In the genomic region with DNA sequence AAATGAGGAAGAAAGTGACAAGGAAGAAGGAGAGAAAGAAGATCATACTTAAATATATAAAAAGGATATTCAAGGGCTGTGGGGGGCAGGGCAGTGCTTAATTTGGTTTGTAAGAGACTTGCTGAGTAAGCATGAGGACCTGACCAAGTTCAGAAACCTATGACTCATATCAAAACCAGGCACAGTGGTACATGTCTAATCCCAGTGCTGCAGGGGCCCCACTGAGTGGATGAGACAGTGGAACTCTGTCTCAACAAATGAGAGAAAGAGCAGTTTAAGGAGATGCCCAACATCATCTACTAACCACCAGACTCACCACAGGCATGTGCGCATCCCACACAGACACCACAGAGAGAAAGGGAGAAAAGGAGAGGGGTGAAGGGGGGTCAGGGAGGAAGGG, we compare ENCODE assay signal across 30 mouse cellular contexts. TPM values are rescaled to one million over a fixed set of nuclear protein-coding genes. Genes with fewer than 3 reads are reported as not detected.
DNase-seq lines count a peak whose midpoint lies in the region; ATAC-seq and TF ChIP-seq lines count a peak whose summit lies in the region.
"Had no signal": no experiment of that assay in that cellular context is flagged by ENCODE, and none has a peak within 500 bp of the region (broad histone marks: within the 10 kb centered on the region; RNA-seq: fewer than 3 reads in every experiment).

No protein-coding gene starts in this region.

- peaks cover 4% of the 10 kb centered on the region; the same call in 1 of the 2 replicates for H3K36me3 ChIP-seq in forebrain, embryonic 15.5 days
- no peaks in the 10 kb centered on the region for H3K36me3 ChIP-seq in forebrain, postnatal 0 days (ENCODE audit: insufficient read depth)
- H3K36me3 ChIP-seq in CH12.LX (replicated peaks in 1 of 2; ENCODE audit: control insufficient read depth in 1 of 2, insufficient read depth in 1 of 2, low read length in 1 of 2): no peaks in the 10 kb centered on the region
- H3K36me3 ChIP-seq in embryonic facial prominence, embryonic 15.5 days: no peaks in the 10 kb centered on the region
- H3K36me3 ChIP-seq: embryonic facial prominence, embryonic 13.5 days; forebrain, embryonic 12.5 days; G1E; heart, embryonic 10.5 days; heart, embryonic 13.5 days had no signal

- H3K4me3 ChIP-seq in forebrain, embryonic 15.5 days: no peak overlapping the region
- no peak overlapping the region for H3K4me3 ChIP-seq in forebrain, postnatal 0 days (ENCODE audit: low read depth, low read length)
- H3K4me3 ChIP-seq in CH12.LX (replicated peaks in 1 of 3; ENCODE audit: low read depth in 2 of 3, low read length in 2 of 3, poor library complexity in 1 of 3): no peak overlapping the region
- no peak overlapping the region for H3K4me3 ChIP-seq in embryonic facial prominence, embryonic 15.5 days (replicated peaks)
- H3K4me3 ChIP-seq: embryonic facial prominence, embryonic 13.5 days; forebrain, embryonic 12.5 days; heart, adult 2 months; heart, embryonic 10.5 days; heart, embryonic 13.5 days had no signal

- no peak for DNase-seq in forebrain, postnatal 0 days
- DNase-seq in 3134 (ENCODE audit: extremely low read depth, insufficient read length, low spot score): peak; percentile 51
- peak; percentile 71 for DNase-seq in CH12.LX (ENCODE audit: extremely low read depth)
- no peak for DNase-seq in lung, postnatal 14 days
- DNase-seq: adrenal gland, adult 8-10 months; adrenal gland, postnatal 25 days; cerebellum, adult 11-12 months; cerebellum, adult 9-10 months; cerebellum, postnatal 14 days; gastrocnemius, postnatal 25 days; heart, adult 2 months; heart, postnatal 14 days; heart, postnatal 4 days; kidney, adult 2 months had no signal

- 100% methylated on average over 1 of the region's 1 CpGs for WGBS in forebrain, embryonic 15.5 days
- WGBS in forebrain, postnatal 0 days: 94% methylated on average over 1 of the region's 1 CpGs
- WGBS in embryonic facial prominence, embryonic 15.5 days: 86% methylated on average over 1 of the region's 1 CpGs

- H3K27ac ChIP-seq in forebrain, embryonic 15.5 days (replicated peaks): no peak overlapping the region
- no peak overlapping the region for H3K27ac ChIP-seq in forebrain, postnatal 0 days (ENCODE audit: low read depth, low read length)
- H3K27ac ChIP-seq in CH12.LX (ENCODE audit: insufficient read depth, low read depth): no peak overlapping the region
- H3K27ac ChIP-seq in embryonic facial prominence, embryonic 15.5 days (replicated peaks): no peak overlapping the region
- H3K27ac ChIP-seq: embryonic facial prominence, embryonic 13.5 days; forebrain, embryonic 12.5 days; heart, adult 2 months; heart, embryonic 10.5 days; heart, embryonic 13.5 days; hindbrain, embryonic 14.5 days; hindbrain, postnatal 0 days had no signal

- peaks cover 7% of the 10 kb centered on the region for H3K4me1 ChIP-seq in forebrain, embryonic 15.5 days
- H3K4me1 ChIP-seq in forebrain, postnatal 0 days (ENCODE audit: insufficient read depth): no peaks in the 10 kb centered on the region
- peaks cover 8 to 16% of the 10 kb centered on the region in 2 experiments for H3K4me1 ChIP-seq in CH12.LX (ENCODE audit: control insufficient read depth in 1 of 2, insufficient read depth in 2 of 2)
- no peaks in the 10 kb centered on the region for H3K4me1 ChIP-seq in embryonic facial prominence, embryonic 15.5 days
- H3K4me1 ChIP-seq: embryonic facial prominence, embryonic 13.5 days; forebrain, embryonic 12.5 days had no signal

- TF ChIP-seq EP300 in CH12.LX (IDR thresholded peaks at IDR 0.05; ENCODE audit: low read length): peak; percentile 61

- H3K9ac ChIP-seq in forebrain, embryonic 15.5 days (replicated peaks): no peak overlapping the region
- no peak overlapping the region for H3K9ac ChIP-seq in forebrain, postnatal 0 days
- no peak overlapping the region for H3K9ac ChIP-seq in CH12.LX (ENCODE audit: insufficient read depth, low read depth)
- H3K9ac ChIP-seq in embryonic facial prominence, embryonic 15.5 days: no peak overlapping the region
- H3K9ac ChIP-seq: embryonic facial prominence, embryonic 13.5 days; forebrain, embryonic 12.5 days; heart, embryonic 13.5 days; hindbrain, embryonic 14.5 days had no signal

- H3K79me2 ChIP-seq in CH12.LX (replicated peaks; ENCODE audit: control insufficient read depth, extremely low read depth, insufficient read depth, poor library complexity, severe bottlenecking): no peaks in the 10 kb centered on the region

- in situ Hi-C loops in CH12.LX (cut with MboI; ENCODE audit: low pct_ligation_motif_present, low pct_unique_long_range_greater_than_20kb, low sequenced_read_pairs): no loop called here

- 0 out of 2 replicates have a peak, but pooled peaks have one; percentile 47 for ATAC-seq in forebrain, embryonic 15.5 days (replicated peaks)
- no peak for ATAC-seq in forebrain, postnatal 0 days
- peak; percentile 24; the same call in 1 of the 2 replicates for ATAC-seq in embryonic facial prominence, embryonic 15.5 days (ENCODE audit: insufficient number of reproducible peaks, low FRiP score, low TSS enrichment, low read depth)
- no peak for ATAC-seq in erythroid progenitor cell, adult 5-6 weeks (replicated peaks; ENCODE audit: low FRiP score, poor library complexity, severe bottlenecking)
- ATAC-seq: activated CD4-positive, CD25-positive, alpha-beta regulatory T cell, adult 4 months; hindbrain, postnatal 0 days; intestine, postnatal 0 days had no signal

- H3K27me3 ChIP-seq in forebrain, embryonic 15.5 days: no peaks in the 10 kb centered on the region
- H3K27me3 ChIP-seq in forebrain, postnatal 0 days (ENCODE audit: insufficient read depth, low read length): no peaks in the 10 kb centered on the region
- no peaks in the 10 kb centered on the region for H3K27me3 ChIP-seq in CH12.LX (replicated peaks)
- H3K27me3 ChIP-seq in embryonic facial prominence, embryonic 15.5 days: no peaks in the 10 kb centered on the region
- H3K27me3 ChIP-seq: embryonic facial prominence, embryonic 13.5 days; heart, embryonic 13.5 days had no signal

- no peaks in the 10 kb centered on the region for H3K9me3 ChIP-seq in forebrain, embryonic 15.5 days
- no peaks in the 10 kb centered on the region for H3K9me3 ChIP-seq in forebrain, postnatal 0 days (ENCODE audit: low read length)
- no peaks in the 10 kb centered on the region for H3K9me3 ChIP-seq in CH12.LX (replicated peaks; ENCODE audit: low read length)
- H3K9me3 ChIP-seq in embryonic facial prominence, embryonic 15.5 days (replicated peaks): no peaks in the 10 kb centered on the region
- H3K9me3 ChIP-seq: embryonic facial prominence, embryonic 13.5 days; forebrain, embryonic 12.5 days; G1E; heart, embryonic 10.5 days; heart, embryonic 13.5 days had no signal

- H3K4me2 ChIP-seq in forebrain, embryonic 15.5 days (replicated peaks): no peak overlapping the region
- no peak overlapping the region for H3K4me2 ChIP-seq in forebrain, postnatal 0 days (ENCODE audit: low read depth)
- H3K4me2 ChIP-seq in CH12.LX (ENCODE audit: insufficient read depth, low read depth, poor library complexity, severe bottlenecking): no peak overlapping the region; the same call in 1 of the 2 replicates
- no peak overlapping the region for H3K4me2 ChIP-seq in embryonic facial prominence, embryonic 15.5 days (replicated peaks)
- H3K4me2 ChIP-seq: embryonic facial prominence, embryonic 13.5 days; forebrain, embryonic 12.5 days; heart, embryonic 13.5 days; hindbrain, embryonic 14.5 days had no signal

- no peak for TF ChIP-seq RAD21 in CH12.LX (IDR thresholded peaks at IDR 0.05; ENCODE audit: low read depth, low read length)

- no peak for TF ChIP-seq POLR2A in CH12.LX (IDR thresholded peaks at IDR 0.05; ENCODE audit: low read depth, low read length)

- dilution Hi-C loops in CH12.LX (cut with MboI; ENCODE audit: extremely low pct_ligation_motif_present, extremely low pct_unique_long_range_greater_than_20kb, low sequenced_read_pairs): no loop called here

- no peak for TF ChIP-seq CTCF in forebrain, postnatal 0 days (IDR thresholded peaks at IDR 0.05; ENCODE audit: low read depth)
- no peak for TF ChIP-seq CTCF in CH12.LX (conservative IDR thresholded peaks at IDR 0.05 in 1 of 2, IDR thresholded peaks at IDR 0.05 in 1 of 2; ENCODE audit: low read depth in 2 of 2, low read length in 2 of 2)

TF ChIP-seq in CH12.LX, 34 proteins besides CTCF, POLR2A, EP300 and RAD21 (continues in another document):
- TF ChIP-seq RCOR1 (conservative IDR thresholded peaks at IDR 0.05; ENCODE audit: low read depth, low read length) (0 out of 2 replicates have a peak, but pooled peaks have one; percentile 22), ETS1 (conservative IDR thresholded peaks at IDR 0.05; ENCODE audit: low read depth, low read length) (peak; percentile 61), BHLHE40 (IDR thresholded peaks at IDR 0.05; ENCODE audit: low read depth, low read length) (peak; percentile 85), MAX (IDR thresholded peaks at IDR 0.05; ENCODE audit: low read length) (peak; percentile 27; the same call in 1 of the 2 replicates), JUN (IDR thresholded peaks at IDR 0.05; ENCODE audit: insufficient read depth, low read depth, low read length) (peak; percentile 52), SIN3A (IDR thresholded peaks at IDR 0.05; ENCODE audit: low read length) (no peak), NELFE (IDR thresholded peaks at IDR 0.05; ENCODE audit: low read depth, low read length) (no peak)

RNA-seq across cellular contexts. Expression of a gene that starts 36.3 kb away (rescaled TPM):
- 13.2 and 14.7 TPM in 2 replicates for polyA plus RNA-seq in forebrain, embryonic 15.5 days (2015; fragmentation: Nextera tagmentation; extraction: Ambion mirVana)
- 19.7 and 28.9 TPM in 2 replicates for total RNA-seq in forebrain, postnatal 0 days (2014; rRNA removed)
- polyA plus RNA-seq in forebrain, postnatal 0 days (2015; fragmentation: Nextera tagmentation; extraction: Ambion mirVana): 3.7 and 4.9 TPM in 2 replicates
- not detected in 2 replicates for total RNA-seq in CH12.LX (2012; rRNA removed)
- not detected in 2 replicates for total RNA-seq in CH12.LX (2014; rRNA removed)
- not detected in 2 replicates for polyA plus RNA-seq in CH12.LX (2012; ENCODE audit: insufficient read length, low read depth)
- 2.7 and 3.2 TPM in 2 replicates for polyA plus RNA-seq in embryonic facial prominence, embryonic 15.5 days (2015; fragmentation: Nextera tagmentation; extraction: Ambion mirVana)
- not detected in 2 replicates for total RNA-seq in erythroid progenitor cell, adult 5-6 weeks (2015; ENCODE audit: low replicate concordance)
- total RNA-seq in erythroid progenitor cell, adult 5-6 weeks (2017; ENCODE audit: low replicate concordance): not detected in 2 replicates
- total RNA-seq: gastrocnemius, adult 8-10 months; gastrocnemius, postnatal 25 days; heart, adult 2 months; heart, postnatal 14 days; heart, postnatal 4 days; hindbrain, postnatal 0 days had no signal
- polyA plus RNA-seq: activated CD4-positive, CD25-positive, alpha-beta regulatory T cell, adult 4 months; G1E; gonadal fat pad, adult 2 months; heart, adult 2 months; heart, embryonic 13.5 days; heart, embryonic 16.5 days; hindbrain, embryonic 14.5 days; hindbrain, postnatal 0 days; intestine, embryonic 14.5 days; intestine, postnatal 0 days; kidney, adult 2 months had no signal

RNA-seq across cellular contexts. Expression of a gene that starts 55.0 kb away (rescaled TPM):
- 81.5 and 84.7 TPM in 2 replicates for polyA plus RNA-seq in forebrain, embryonic 15.5 days (2015; fragmentation: Nextera tagmentation; extraction: Ambion mirVana)
- total RNA-seq in forebrain, postnatal 0 days (2014; rRNA removed): 6.5 and 12.9 TPM in 2 replicates
- 47.2 and 51.3 TPM in 2 replicates for polyA plus RNA-seq in forebrain, postnatal 0 days (2015; fragmentation: Nextera tagmentation; extraction: Ambion mirVana)
- not detected in 2 replicates for total RNA-seq in CH12.LX (2012; rRNA removed)
- total RNA-seq in CH12.LX (2014; rRNA removed): not detected in 2 replicates
- not detected in 2 replicates for polyA plus RNA-seq in CH12.LX (2012; ENCODE audit: insufficient read length, low read depth)
- 46.9 and 56.0 TPM in 2 replicates for polyA plus RNA-seq in embryonic facial prominence, embryonic 15.5 days (2015; fragmentation: Nextera tagmentation; extraction: Ambion mirVana)
- total RNA-seq in erythroid progenitor cell, adult 5-6 weeks (2015; ENCODE audit: low replicate concordance): not detected in 2 replicates
- 0.64 TPM in 1 of 2 replicates, not detected in the other for total RNA-seq in erythroid progenitor cell, adult 5-6 weeks (2017; ENCODE audit: low replicate concordance)
- total RNA-seq: adrenal gland, postnatal 25 days; G1E; gastrocnemius, adult 8-10 months; gastrocnemius, postnatal 25 days; hindbrain, postnatal 0 days had no signal
- polyA plus RNA-seq: activated CD4-positive, CD25-positive, alpha-beta regulatory T cell, adult 4 months; G1E; hindbrain, embryonic 14.5 days; hindbrain, postnatal 0 days; kidney, adult 2 months had no signal

Comparison
In these comparisons a context has a peak if more than half of its experiments do, and no peak if none do; other contexts are left out.
1. ATAC-seq: peak in forebrain, embryonic 15.5 days (single experiment) and embryonic facial prominence, embryonic 15.5 days (single experiment); none in forebrain, postnatal 0 days (single experiment) and erythroid progenitor cell, adult 5-6 weeks (single experiment).
2. DNase-seq: peak in 3134 (single experiment) and CH12.LX (single experiment); none in forebrain, postnatal 0 days (single experiment) and lung, postnatal 14 days (single experiment).
3. RNA of a gene that starts 55.0 kb away (polyA plus RNA-seq): 81.5 to 84.7 TPM in forebrain, embryonic 15.5 days, 46.9 to 56.0 TPM in embryonic facial prominence, embryonic 15.5 days and 47.2 to 51.3 TPM in forebrain, postnatal 0 days; not detected in CH12.LX; every median in the first group is over 10 times any median in the second.